Mouse (Mus musculus) kidney, postnatal 14 days (tissue): Measurements from ENCODE around the gene Oscp1.
"Not testable (repeated sequence)": the region's sequence is repeated elsewhere in the genome, so short reads cannot be mapped to it uniquely, and the experiment has no call there.

Source experiments
- DNase-seq: peaks from one replicate; pipeline ENCODE4 v3.0.0; 2022; ENCODE audit warnings: mixed read lengths

The Oscp1 gene

DNA sequence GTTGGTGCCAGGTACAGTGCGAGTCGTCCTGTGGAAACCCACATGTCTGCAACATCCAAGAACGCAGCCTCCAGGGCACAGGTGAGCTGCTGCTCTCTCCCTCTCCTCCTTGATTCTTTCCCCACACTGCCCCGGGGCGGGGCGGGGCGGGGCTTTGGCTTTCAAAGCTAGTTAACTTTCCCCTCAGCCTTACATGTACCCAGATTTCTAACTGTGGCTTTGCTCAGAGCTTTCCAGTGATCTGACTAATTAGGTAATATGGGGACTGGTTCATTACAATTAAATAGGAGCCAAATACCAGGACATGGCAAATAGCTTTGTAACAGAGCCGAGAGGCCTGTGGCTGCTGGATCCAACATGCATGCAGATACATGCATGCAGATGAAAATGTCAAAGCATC lies 26.0 kb downstream of the Oscp1 start:
- DNase-seq: no peak

DNA sequence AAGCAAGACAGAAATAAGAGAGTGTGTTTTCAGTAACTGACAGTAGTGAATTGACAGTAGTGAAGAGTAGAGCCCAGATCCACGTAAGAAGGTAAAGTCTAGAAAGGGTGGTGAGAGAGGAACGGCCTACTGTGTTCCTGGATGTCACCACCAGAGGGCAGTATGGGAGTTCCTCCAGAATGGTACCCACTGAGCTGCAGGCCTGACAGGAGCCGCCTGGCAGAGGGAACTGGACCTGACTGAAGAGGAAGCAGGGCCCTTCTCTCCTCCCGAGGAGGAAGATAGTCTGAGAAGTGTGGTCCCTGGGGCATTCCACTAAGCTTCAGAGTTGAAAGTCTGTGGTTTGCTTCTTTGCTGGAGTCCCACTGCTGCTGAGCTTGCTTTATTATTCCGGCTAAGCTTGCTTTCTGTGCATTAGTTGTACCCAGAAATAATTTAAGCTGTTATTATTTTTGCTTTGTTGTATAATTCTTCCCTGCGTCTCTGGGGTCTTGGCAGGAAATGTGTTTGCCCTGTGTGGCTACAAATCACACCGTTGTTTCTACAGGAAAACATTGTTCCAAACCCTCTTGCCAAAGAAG lies 27.7 kb downstream of the Oscp1 start:
- peak; percentile 89 for DNase-seq

GRCm38 (mm10) chr4:126090101-126090847 lies 31.9 kb downstream of the Oscp1 start:
- no peak for DNase-seq

DNA sequence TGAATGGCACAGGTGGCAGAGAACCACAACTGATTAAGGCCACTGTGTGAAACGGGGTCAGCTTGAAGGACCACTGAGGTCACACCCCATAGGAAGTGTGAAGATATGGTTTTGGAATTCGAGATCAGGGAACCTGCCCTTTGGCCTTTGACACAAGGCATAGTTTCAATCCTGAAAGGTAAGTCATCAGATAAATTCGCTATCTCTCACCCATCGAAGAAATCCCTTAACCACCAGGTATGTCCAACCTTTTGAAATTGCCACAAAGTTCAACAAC lies 32.4 kb downstream of the Oscp1 start:
- DNase-seq: no peak

DNA sequence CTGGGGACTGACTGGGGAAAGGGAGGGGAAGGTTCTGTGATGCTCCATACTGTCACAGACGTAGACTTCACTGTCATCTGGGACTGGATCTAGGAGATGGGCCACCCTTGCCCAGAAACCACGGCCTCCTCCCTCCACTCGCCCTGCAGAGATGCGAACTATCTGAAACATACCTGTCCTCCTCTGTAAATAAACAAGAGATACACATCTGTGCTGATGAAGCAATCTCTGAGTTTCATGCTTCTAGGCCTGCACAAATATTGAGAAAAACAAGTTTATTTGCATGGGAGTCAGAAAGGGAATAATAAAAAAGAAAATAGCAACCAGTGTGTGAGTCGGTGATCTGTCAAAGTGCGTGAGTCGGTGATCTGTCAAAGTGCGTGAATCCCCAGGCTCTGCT lies 33.5 kb downstream of the Oscp1 start:
- no peak for DNase-seq

- not testable (repeated sequence) for DNase-seq
These were observed 37.5 kb downstream of the Oscp1 start for GRCm38 (mm10) chr4:126095622-126096430.

DNA sequence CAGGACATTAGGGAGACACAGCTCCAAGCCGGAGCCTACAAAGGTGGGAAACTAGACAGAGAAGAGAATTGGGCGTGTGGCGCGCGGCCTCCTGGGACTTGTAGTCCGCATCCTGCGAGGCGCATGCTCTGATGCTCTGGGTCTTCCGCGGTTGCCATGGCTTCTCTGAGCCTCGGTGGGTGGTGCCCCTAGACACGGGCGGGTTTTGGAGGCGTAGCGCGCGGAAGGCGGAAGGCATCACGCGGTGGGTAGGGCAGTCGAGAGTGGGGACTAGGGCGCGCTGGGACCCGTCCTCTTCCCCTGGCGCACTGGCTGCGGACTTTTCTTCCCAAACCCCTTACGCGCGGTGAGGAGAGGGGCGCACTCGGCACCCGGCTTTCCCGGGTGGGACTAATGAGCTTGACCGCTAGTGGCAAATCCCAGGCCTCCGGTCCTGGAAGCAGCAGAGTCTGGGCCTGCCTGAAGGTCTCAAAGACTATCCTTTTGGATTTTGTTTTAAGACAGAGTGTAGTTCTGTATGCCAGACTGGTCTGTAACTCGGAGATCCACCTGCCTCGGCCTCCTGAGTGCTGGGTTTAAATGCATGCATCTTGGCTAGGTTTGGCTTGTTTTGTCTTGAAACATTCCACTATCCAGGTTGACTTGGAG lies 38.2 kb downstream of the Oscp1 start, which contains the start of gene Lsm10:
Lsm10 (plus strand) TSS at position 160 of the 648 bp plus-strand sequence.
- DNase-seq: peak; percentile 98

DNA sequence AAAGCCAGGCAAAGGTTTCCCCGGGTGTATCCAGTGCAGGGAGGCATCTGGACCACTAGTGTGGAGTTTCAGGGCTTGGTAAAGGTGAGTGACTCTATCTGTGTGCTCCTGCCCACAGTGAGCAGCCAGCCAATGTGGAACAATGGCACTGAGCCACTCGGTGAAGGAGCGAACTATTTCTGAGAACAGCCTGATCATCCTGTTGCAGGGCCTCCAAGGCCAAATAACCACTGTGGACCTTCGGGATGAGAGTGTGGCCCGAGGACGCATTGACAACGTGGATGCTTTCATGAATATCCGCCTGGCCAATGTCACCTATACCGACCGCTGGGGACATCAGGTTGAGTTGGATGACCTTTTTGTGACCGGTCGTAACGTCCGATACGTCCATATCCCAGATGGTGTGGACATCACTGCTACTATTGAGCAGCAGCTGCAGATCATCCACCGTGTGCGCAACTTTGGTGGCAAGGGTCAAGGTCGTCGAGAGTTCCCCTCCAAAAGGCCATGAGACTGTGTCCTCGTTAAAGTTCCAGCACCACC lies 39.4 kb downstream of the Oscp1 start:
- DNase-seq: no peak

DNA sequence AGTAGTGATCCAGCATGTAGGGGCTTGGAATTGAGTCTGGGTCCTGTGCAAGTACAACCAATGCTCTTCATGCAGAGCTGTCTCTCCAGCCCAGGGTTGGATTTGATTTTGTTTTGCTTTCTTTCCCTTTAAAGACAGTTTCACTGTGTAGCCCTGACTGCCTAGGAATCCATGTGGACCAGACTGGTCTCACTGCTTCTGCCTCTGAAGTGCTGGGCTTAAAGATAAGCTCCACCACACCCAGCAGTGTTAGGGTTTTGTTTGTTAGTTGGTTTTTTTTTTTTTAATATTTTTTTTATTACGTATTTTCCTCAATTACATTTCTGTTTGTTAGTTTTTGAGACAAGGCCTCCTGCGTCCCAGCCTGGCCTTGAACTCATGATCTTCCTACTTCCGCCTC lies 41.0 kb downstream of the Oscp1 start:
- DNase-seq: no peak

DNA sequence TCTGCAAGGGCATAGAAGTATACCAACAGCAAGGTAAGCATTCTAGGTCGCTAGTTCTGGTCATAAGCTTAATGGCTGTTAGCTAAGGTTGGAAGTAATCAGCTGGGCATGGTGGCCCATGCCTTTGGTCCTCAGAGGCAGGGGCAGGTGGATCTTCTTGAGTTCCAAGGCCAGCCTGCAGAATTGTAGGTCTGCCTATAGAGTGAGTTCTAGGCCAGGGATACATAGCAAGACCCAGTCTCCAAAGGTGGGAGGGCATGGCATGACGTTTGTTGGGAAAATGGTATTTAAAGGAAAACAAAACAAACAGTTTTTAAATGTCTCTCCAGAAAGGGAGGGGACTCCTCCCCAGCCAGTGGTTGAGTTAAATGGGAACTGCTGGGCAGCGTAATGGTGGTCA lies 42.4 kb downstream of the Oscp1 start:
- DNase-seq: no peak

GRCm38 (mm10) chr4:126102061-126102841 lies 43.9 kb downstream of the Oscp1 start:
- peak; percentile 47 for DNase-seq

GRCm38 (mm10) chr4:126103057-126103581 lies 44.8 kb downstream of the Oscp1 start:
- peak; percentile 89 for DNase-seq

DNA sequence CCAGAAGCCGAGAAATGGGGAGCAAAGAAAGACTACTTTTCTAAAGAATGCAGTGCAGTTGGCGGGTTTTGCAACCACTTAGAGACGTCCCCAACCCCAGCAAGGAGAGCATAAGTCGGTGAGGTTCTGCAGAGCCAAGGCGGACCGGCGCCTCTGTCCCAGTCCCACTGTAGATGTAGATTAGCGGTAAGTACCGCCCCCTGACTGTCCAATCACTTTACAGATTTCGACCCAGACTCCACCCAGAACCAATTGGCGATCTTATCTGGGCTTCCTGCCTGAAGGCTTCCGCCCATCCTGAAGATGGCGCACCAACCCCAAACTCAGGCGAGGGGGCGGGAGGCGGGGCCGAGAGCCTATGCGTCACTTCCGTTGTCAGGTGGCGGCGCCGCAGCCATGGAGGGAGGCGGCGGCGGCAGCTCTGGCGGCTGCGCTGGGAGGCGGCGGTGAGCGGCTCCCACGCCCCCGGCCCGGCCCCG lies 45.3 kb downstream of the Oscp1 start, which contains the start of gene Stk40:
Stk40 (plus strand) TSS at position 368 of the 479 bp plus-strand sequence.
- DNase-seq: peak; percentile 98

- DNase-seq: peak; percentile 87
These were observed 46.1 kb downstream of the Oscp1 start for GRCm38 (mm10) chr4:126104261-126105075.

DNA sequence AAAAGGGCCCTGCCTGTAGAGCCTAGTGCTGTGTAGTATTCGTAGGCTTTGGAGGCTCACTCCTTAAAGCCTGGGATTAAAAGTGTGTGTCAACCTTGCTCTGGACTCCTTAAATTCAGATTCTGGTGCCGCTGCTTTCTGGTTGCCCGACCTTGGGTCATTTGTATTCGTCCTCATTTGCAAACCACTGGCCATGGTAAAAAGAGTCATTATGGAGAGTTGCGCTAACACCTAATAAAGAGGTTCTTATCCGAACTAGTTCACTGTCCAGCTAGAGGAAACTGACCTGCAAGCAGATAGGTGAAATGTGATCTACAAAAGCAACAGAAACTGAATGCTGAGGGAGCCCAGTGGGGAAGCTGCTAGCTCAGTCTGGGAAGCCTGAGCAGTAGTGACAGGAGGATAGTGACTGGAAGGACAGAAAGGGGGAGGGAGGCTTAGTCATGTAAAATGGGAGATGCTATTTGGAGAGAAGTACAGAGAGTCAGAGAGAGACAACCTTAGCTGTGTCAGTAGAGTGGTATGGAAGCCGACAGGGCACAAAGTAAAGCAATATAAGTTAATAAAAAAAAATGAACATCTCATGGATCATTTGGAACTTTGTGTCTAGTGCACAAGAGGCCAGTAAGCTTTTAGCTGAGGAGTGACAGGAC lies 46.9 kb downstream of the Oscp1 start:
- no peak for DNase-seq

DNA sequence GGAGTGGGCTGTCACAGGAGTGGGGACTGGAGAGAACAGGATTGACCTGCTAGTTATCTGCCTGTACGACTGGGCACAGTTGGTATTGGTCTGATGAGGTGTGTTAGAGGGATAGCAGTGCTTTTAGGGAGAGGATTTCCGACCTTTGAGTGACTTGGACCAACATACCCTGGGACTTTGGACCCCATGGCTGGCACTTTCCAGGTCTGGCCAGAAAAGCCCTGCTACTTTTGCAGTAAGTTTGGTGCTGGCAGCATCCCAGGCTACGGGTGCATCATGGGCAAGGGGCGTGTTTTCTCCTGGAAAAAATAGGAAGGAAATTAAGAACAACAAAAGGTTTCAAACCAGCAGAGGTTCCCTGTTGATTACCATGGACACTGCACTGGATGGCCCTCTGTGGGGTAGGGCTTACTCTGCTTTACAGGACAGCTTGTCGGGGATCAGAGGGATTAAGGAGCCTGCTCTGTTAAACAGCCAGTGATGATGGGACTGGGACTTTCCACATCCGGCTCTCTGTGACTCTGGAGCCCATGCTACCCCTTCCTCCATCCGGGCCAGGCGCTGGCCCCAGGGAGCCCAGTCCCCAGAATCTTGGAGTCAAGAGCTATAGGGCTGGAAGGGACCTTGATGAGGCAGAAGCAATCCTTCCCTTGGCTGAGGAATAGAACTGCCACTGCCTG lies 49.8 kb downstream of the Oscp1 start:
- DNase-seq: peak; percentile 91

DNA sequence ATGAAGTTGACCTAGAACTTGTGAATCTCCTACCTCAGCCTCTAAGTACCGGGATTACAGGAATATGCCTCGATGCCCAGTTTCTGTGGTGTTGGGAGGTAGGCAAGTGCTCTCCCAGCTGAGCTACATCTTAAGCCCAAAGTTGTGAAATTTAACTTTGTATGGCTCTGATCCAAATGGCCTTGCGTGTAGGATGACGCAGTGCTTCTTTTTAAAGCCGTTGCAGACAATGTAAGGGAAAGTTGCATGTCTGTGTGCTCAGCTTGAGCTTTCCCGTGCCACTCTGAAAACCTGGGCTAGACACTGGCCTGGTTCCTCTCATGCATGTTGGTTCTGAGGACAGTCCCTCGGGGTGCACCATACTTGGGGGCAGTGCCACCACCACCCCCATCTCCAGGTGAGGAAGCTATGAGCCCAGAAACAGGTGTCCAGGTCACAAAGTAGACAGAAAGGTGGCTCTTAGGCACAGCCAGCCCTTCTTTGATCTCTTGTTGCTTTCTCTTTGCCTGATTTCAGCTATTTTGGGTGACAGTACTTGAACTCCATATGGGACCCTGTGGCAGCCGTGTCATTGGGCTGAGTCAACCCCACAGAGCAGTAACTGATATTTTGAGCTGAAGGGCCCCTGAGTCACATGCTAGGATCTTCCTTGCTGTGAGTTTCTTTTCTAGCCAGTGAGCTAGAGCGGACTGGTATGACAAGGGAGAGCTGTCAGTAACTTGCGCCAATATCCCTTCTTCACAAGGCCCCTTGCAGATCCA lies 51.4 kb downstream of the Oscp1 start:
- no peak for DNase-seq

DNA sequence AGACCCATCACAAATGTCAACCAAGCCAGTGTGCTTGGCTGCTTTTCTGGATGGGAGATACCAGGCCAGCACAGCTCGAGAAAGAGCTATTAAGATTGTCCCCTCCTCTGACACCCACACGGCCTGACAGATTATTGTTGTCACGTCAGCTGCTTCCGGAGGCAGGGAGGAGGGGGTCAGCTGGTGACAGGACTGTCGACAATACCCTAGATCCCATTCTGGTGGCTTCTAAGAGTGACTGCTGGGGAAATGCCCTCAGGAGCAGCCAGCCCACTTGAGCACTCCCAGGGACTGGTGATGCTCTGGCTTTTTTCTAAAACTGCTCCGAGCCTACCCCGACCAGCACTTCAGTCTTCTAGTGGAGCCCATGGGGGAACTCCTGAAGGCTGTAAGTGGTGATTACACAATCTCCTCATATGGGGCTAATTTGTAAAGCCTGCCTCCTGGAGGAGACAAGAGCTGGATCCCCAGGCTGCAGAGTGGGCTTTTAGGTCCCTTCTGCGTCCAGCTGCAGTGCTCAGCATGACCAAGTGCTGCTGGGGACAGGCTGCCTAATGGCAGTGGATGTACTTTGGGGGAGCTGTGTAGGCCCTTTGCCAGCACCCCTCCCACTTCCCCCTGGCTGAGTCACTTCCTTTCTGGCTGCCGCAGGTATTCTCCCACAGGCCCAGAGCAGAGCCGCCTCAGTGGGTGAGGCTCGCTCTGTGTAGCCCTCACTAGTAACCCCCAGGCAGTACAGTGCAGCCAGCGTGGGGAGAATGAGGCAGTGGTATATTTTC lies 52.2 kb downstream of the Oscp1 start:
- peak; percentile 91 for DNase-seq
